ENCODE assay signal across 14 mouse cellular contexts in the genomic region with DNA sequence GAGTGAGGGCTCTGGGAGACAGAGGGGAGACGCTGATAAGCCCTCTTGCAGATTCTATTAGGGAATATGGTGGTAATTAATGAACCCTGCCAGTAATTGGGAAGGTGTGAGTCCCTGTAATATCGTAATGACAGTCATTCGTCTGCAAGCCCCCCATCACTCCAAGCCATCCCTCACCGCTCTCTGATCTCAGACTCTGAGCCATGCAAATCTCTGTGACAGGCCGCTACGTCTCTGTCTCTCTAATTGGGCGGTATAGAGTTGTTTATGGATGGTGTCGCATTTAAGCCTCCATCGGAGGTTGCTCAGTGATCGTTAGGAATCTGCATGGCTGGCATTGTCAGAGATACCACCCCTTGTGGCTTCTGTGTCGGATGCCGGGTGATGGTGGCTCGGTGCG.
"Had no signal": no experiment of that assay in that cellular context is flagged by ENCODE, and none has a peak within 500 bp of the region (broad histone marks: within the 10 kb centered on the region; RNA-seq: fewer than 3 reads in every experiment).

No protein-coding gene starts in this region.

- H3K9ac ChIP-seq: intestine, embryonic 15.5 days; limb, embryonic 15.5 days; liver, embryonic 12.5 days; lung, embryonic 15.5 days; midbrain, embryonic 12.5 days; neural tube, embryonic 12.5 days had no signal

- H3K4me3 ChIP-seq: intestine, embryonic 15.5 days; limb, embryonic 15.5 days; liver, embryonic 12.5 days; lung, embryonic 15.5 days; megakaryocyte, embryonic 14.5 days; midbrain, embryonic 12.5 days; neural tube, embryonic 12.5 days had no signal

- H3K36me3 ChIP-seq: intestine, embryonic 15.5 days; limb, embryonic 15.5 days; liver, embryonic 12.5 days; lung, embryonic 15.5 days; midbrain, embryonic 12.5 days; neural tube, embryonic 12.5 days had no signal

- H3K4me2 ChIP-seq: intestine, embryonic 15.5 days; limb, embryonic 15.5 days; liver, embryonic 12.5 days; lung, embryonic 15.5 days; midbrain, embryonic 12.5 days; neural tube, embryonic 12.5 days had no signal

- ATAC-seq: intestine, embryonic 15.5 days; liver, embryonic 12.5 days had no signal

- DNase-seq: kidney, adult 2 months; kidney, postnatal 14 days; layer of hippocampus, postnatal 36 days; lung, postnatal 14 days; thymus, adult 18-20 months; thymus, postnatal 14 days had no signal

- H3K27ac ChIP-seq: liver, embryonic 12.5 days; lung, embryonic 15.5 days; macrophage; midbrain, embryonic 12.5 days; neural tube, embryonic 12.5 days had no signal

- H3K4me1 ChIP-seq: liver, embryonic 12.5 days; megakaryocyte, embryonic 14.5 days had no signal

- H3K9me3 ChIP-seq: intestine, embryonic 15.5 days; limb, embryonic 15.5 days; liver, embryonic 12.5 days; lung, embryonic 15.5 days; midbrain, embryonic 12.5 days; neural tube, embryonic 12.5 days had no signal

- H3K27me3 ChIP-seq: intestine, embryonic 15.5 days; limb, embryonic 15.5 days; liver, embryonic 12.5 days; lung, embryonic 15.5 days; megakaryocyte, embryonic 14.5 days had no signal
